Mouse (Mus musculus): ENCODE data around the gene Gdpgp1. TPM values are rescaled to one million over a fixed set of nuclear protein-coding genes. Genes with fewer than 3 reads are reported as not detected.

Gdpgp1 gene
- polyA plus RNA-seq, 1 experiment from 2014 or later = 4.5 TPM

GRCm38 (mm10) chr7:80192226-80193061 lies 40.2 kb upstream of the Gdpgp1 start:
- 9% methylated on average over 16 of the region's 16 CpGs for WGBS
- ATAC-seq (ENCODE audit: low read depth) = peak; percentile 83
- H3K36me3 ChIP-seq = no peaks in the 10 kb centered on the region
- H3K9ac ChIP-seq = peak overlapping the region; percentile 59; the same call in 1 of the 2 replicates
- H3K4me3 ChIP-seq = 0 out of 2 replicates have a peak overlapping the region, but pooled peaks have one; percentile 8
- peaks cover 82% of the 10 kb centered on the region for H3K4me1 ChIP-seq (replicated peaks)
- peak overlapping the region; percentile 42 for H3K4me2 ChIP-seq
- H3K27ac ChIP-seq (replicated peaks) = peak overlapping the region; percentile 92
- H3K27me3 ChIP-seq = no peaks in the 10 kb centered on the region
- no peaks in the 10 kb centered on the region for H3K9me3 ChIP-seq

DNA sequence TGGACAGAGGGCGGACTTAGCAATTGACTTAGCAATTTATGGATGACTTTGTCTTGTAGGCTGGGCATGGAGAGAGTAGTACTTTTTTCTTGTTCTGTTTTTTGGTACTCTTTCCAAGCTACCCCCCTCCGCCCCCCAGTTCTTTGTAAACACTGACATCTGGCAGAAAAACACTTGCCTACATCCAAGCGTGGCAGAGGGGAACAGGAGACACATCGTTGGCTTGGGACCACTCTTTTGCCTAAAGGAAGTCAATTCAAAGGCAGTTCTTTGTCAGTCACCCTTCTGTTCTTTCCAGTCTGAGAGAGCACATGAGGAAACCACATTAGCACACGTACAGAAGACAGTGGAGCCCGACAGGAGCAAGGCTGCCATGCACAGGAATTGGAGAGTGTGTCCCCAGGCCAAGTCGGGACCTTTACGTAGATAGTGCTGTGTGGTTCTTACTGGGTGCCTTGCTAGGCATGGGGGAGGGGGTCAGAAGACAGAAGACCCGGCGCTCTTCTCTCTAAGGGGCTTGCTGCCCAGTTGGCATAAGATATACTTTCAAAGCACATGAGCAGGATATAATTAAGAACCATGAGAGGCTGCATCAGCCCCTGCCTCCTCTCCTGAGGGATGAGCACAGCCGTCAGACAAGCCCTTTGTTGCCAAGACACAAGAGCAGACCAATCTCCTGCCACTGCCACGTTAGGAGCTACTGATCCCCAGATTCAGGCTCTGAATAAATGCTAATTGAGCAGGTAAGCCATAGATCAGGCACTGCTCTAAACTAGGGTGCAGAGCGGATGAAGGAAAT lies 38.5 kb upstream of the Gdpgp1 start:
- Histone ChIP-seq H3K9ac (peak overlapping the region; percentile 54), H3K4me3 (no peak overlapping the region), H3K36me3 (no peaks in the 10 kb centered on the region), H3K27ac (replicated peaks) (peak overlapping the region; percentile 85), H3K4me2 (peak overlapping the region; percentile 18), H3K27me3 (no peaks in the 10 kb centered on the region), H3K9me3 (no peaks in the 10 kb centered on the region), H3K4me1 (replicated peaks) (peaks cover 70% of the 10 kb centered on the region)
- no peak for ATAC-seq (ENCODE audit: low read depth)
- WGBS = 38% methylated on average over 13 of the region's 13 CpGs

DNA sequence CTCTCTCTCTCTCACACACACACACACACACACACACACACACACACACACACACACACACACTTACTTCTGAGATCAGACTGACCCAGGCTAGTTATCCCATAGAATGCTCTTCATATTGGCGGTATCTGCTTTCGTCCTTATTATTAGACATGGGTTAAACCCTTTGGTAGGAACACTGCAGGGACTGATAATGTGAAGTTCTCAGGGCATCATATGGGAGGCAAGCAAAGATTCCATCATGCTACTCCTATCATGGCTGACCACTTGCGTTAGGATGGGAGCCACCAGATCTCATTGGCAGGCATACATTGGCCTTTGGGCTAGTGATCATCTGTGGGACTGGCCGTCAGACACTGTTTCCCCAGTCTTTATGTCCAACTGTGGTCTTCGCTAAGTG lies 37.5 kb upstream of the Gdpgp1 start:
- Histone ChIP-seq H3K9me3 (no peaks in the 10 kb centered on the region), H3K27me3 (no peaks in the 10 kb centered on the region), H3K36me3 (no peaks in the 10 kb centered on the region), H3K4me2 (peak overlapping the region; percentile 13; the same call in 1 of the 2 replicates), H3K27ac (replicated peaks) (peak overlapping the region; percentile 85; the same call in 1 of the 2 replicates), H3K4me1 (replicated peaks) (peaks cover 71% of the 10 kb centered on the region), H3K9ac (no peak overlapping the region), H3K4me3 (no peak overlapping the region)
- ATAC-seq (ENCODE audit: low read depth) = no peak
- 87% methylated on average over 5 of the region's 5 CpGs for WGBS

DNA sequence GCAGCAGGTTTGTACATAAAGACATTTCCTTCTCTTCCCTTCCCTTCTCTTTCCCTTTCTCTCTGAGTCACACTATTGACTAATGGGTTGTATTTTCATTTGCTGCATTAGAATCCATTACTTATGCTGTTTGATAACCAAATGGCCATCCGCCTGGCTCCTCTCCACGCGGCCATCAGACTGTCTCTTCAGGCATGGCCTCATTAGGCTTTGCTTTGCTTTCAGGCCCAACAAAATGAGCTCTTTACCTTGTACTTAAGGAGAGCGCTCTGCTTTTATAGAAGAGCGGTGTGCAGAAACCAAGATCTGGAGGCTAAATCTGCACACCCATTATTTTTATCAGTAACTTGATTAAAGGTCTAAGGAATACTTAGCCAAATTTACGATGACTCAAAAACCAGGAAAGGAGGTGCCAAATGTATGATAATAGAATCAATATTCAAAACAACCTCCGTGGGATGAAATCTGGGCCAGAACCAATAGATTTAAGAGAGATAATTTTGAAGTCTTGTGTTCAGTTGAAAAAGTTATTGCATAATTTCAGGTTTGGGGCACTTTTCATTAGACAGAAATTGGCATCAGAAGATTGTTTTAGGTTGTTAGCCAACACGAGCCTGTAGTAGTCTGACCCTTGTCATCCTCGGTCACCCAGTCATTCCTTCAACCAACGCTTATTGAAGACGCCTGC lies 36.9 kb upstream of the Gdpgp1 start:
- peaks cover 72% of the 10 kb centered on the region for H3K4me1 ChIP-seq (replicated peaks)
- H3K36me3 ChIP-seq = no peaks in the 10 kb centered on the region
- H3K4me2 ChIP-seq = peak overlapping the region; percentile 13; the same call in 1 of the 2 replicates
- H3K27me3 ChIP-seq = no peaks in the 10 kb centered on the region
- no peak for ATAC-seq (ENCODE audit: low read depth)
- H3K27ac ChIP-seq (replicated peaks) = peak overlapping the region; percentile 85; the same call in 1 of the 2 replicates
- no peaks in the 10 kb centered on the region for H3K9me3 ChIP-seq
- no peak overlapping the region for H3K4me3 ChIP-seq
- 85% methylated on average over 10 of the region's 11 CpGs for WGBS
- H3K9ac ChIP-seq = no peak overlapping the region

DNA sequence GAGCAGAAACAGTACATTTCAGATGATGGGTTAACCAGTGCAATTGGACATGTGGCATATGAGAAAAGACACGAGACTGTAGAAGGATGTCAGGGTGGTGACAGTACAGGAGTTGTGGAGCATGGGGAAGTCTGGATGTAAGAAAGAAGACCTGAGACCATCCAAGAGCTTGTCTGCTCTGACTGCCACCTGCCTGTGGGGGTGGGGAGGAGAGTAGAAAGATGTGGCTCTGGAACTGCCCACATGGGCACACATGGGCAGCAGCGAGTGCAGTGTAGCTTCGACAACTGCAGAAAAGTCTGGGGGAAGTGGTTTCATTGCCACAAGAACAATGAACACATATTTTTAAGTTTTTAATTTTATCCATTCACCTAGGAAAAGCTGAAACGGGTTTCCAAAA lies 35.3 kb upstream of the Gdpgp1 start:
- Histone ChIP-seq H3K9ac (peak overlapping the region; percentile 92), H3K4me2 (peak overlapping the region; percentile 87), H3K4me3 (peak overlapping the region; percentile 78), H3K36me3 (0 out of 2 replicates have a peak, but pooled peaks cover 1% of the 10 kb centered on the region), H3K9me3 (no peaks in the 10 kb centered on the region), H3K4me1 (replicated peaks) (peaks cover 72% of the 10 kb centered on the region), H3K27me3 (no peaks in the 10 kb centered on the region), H3K27ac (replicated peaks) (peak overlapping the region; percentile 98)
- no peak for ATAC-seq (ENCODE audit: low read depth)
- WGBS = 15% methylated on average over 4 of the region's 4 CpGs

DNA sequence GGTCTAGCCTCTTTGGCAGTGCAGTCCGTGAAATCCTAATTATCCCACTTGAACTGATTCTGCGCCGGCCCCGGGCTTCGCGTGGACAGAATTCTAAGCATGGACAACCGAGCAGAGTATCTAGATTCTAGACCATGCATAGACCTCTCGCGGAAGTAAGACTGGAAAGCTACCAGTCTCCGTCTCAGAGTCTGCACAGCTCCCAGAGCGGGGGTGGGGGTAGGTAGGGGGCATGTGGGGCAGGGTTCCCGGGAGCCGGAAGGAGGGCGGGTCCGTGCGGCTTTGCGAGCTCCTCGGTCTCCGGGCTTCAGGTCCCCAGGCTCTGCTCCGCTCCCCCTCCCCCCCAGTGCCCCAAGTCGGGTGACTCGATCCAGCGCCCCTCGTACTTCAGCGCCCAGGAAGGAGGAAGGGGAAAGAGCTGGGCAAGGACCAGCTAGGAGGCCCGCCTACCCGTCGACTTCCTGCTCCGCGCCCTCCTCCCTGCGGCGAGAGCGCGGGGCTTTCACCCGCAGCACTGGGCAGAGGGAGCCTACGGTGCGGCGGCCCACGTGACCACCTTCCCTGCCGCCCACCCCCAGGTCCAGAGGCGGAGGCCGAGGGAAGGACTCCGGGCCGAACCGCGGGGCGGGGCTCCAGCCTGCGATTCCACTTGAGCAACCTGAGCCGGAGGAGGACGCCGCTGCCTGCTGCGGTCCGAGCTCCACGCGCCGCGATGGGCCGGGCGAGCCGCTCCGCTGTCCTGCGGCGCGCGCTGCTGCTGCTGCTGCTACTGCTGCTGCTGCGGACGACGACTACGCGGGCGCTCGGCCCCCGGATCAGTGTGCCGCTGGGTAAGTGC lies 34.5 kb upstream of the Gdpgp1 start:
- under 1% methylated on average over 74 of the region's 74 CpGs for WGBS

DNA sequence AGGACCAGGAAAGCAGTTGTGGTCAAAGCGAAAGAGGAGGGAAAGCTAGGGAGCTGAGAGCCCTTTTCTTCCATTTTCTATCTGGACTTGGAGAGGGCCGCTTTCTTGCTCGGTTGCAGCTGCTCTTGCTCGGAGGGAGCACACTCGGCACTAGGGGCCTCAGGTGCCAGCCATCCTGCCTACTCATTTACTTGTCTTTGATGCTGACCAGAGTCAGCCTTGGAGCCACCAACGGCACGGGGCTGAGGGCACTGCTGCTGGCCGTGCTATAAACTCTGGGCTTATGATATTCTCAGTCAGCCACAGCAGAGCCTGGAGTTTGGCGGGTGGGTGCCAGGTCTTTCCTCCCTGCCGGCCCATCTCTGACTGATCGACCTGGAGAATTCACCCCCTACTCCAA lies 33.8 kb upstream of the Gdpgp1 start:
- Histone ChIP-seq H3K4me3 (peak overlapping the region; percentile 78), H3K4me2 (peak overlapping the region; percentile 87), H3K27me3 (no peaks in the 10 kb centered on the region), H3K4me1 (replicated peaks) (peaks cover 74% of the 10 kb centered on the region), H3K9me3 (no peaks in the 10 kb centered on the region), H3K36me3 (0 out of 2 replicates have a peak, but pooled peaks cover 5% of the 10 kb centered on the region), H3K9ac (peak overlapping the region; percentile 92), H3K27ac (replicated peaks) (peak overlapping the region; percentile 98)
- WGBS = 0% methylated on average over 11 of the region's 11 CpGs
- ATAC-seq (ENCODE audit: low read depth) = 0 out of 2 replicates have a peak, but pooled peaks have one; percentile 8

More for the DNA sequence above, 34.5 kb upstream of the Gdpgp1 start:
- H3K9me3 ChIP-seq = no peaks in the 10 kb centered on the region
- H3K4me2 ChIP-seq = peak overlapping the region; percentile 87
- H3K4me3 ChIP-seq = peak overlapping the region; percentile 78
- peak overlapping the region; percentile 98 for H3K27ac ChIP-seq (replicated peaks)
- ATAC-seq (ENCODE audit: low read depth) = peak; percentile 93
- peak overlapping the region; percentile 92 for H3K9ac ChIP-seq
- peaks cover 72% of the 10 kb centered on the region for H3K4me1 ChIP-seq (replicated peaks)
- H3K36me3 ChIP-seq = 0 out of 2 replicates have a peak, but pooled peaks cover 5% of the 10 kb centered on the region
- no peaks in the 10 kb centered on the region for H3K27me3 ChIP-seq

- Histone ChIP-seq H3K9me3 (no peaks in the 10 kb centered on the region), H3K4me3 (peak overlapping the region; percentile 78), H3K4me2 (peak overlapping the region; percentile 87), H3K27me3 (no peaks in the 10 kb centered on the region), H3K4me1 (replicated peaks) (peaks cover 73% of the 10 kb centered on the region), H3K9ac (peak overlapping the region; percentile 92), H3K36me3 (0 out of 2 replicates have a peak, but pooled peaks cover 5% of the 10 kb centered on the region), H3K27ac (replicated peaks) (peak overlapping the region; percentile 98)
- WGBS = 29% methylated on average over 6 of the region's 6 CpGs
- no peak for ATAC-seq (ENCODE audit: low read depth)
Observed at GRCm38 (mm10) chr7:80199286-80199685, 33.4 kb upstream of the Gdpgp1 start.

GRCm38 (mm10) chr7:80199851-80200587 lies 32.6 kb upstream of the Gdpgp1 start:
- Histone ChIP-seq H3K27me3 (no peaks in the 10 kb centered on the region), H3K36me3 (0 out of 2 replicates have a peak, but pooled peaks cover 5% of the 10 kb centered on the region), H3K4me2 (peak overlapping the region; percentile 87), H3K9ac (no peak overlapping the region), H3K4me3 (peak overlapping the region; percentile 78), H3K9me3 (no peaks in the 10 kb centered on the region), H3K4me1 (replicated peaks) (peaks cover 73% of the 10 kb centered on the region), H3K27ac (replicated peaks) (no peak overlapping the region)
- no peak for ATAC-seq (ENCODE audit: low read depth)
- 64% methylated on average over 11 of the region's 11 CpGs for WGBS

DNA sequence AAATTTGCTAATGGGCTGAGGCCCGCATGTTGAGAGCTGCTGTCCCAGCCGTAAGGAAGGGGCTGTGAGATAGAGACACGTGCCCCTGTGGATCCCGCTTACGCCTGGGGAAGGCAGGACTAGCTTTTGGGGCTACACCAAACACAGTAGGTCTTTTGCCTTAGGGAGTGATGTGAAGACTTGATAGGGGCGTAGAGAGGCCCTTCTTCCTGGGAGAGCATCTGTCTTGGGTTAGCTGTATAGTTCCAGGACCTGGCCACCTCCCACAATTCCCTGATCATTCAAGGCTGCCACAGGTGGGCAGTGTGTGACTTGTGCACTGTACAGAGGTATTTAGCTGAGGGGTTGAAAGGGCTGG lies 32.1 kb upstream of the Gdpgp1 start:
- Histone ChIP-seq H3K9ac (no peak overlapping the region), H3K4me3 (no peak overlapping the region), H3K4me1 (replicated peaks) (peaks cover 75% of the 10 kb centered on the region), H3K27me3 (no peaks in the 10 kb centered on the region), H3K27ac (replicated peaks) (no peak overlapping the region), H3K9me3 (no peaks in the 10 kb centered on the region), H3K4me2 (peak overlapping the region; percentile 87), H3K36me3 (0 out of 2 replicates have a peak, but pooled peaks cover 5% of the 10 kb centered on the region)
- no peak for ATAC-seq (ENCODE audit: low read depth)
- WGBS = 56% methylated on average over 6 of the region's 6 CpGs
